Mouse (Mus musculus): ENCODE data around the gene Upk3bl. TPM values are rescaled to one million over a fixed set of nuclear protein-coding genes. Genes with fewer than 3 reads are reported as not detected.

The Upk3bl gene
- not detected in 2 replicates for polyA plus RNA-seq (2012; rRNA removed)

GRCm38 (mm10) chr5:136054301-136055077, at the start of gene Upk3bl:
Gene Upk3bl, plus strand, starts transcription at chr5:136054492.
- Histone ChIP-seq H3K4me3 (ENCODE audit: extremely low read depth, insufficient read depth, insufficient read length) (no peak within 1 kb of the TSS), H3K36me3 (ENCODE audit: control insufficient read depth, insufficient read depth, low read length) (no peaks in the 10 kb centered on the region), H3K27me3 (ENCODE audit: control insufficient read depth, insufficient read depth, low read length) (no peaks in the 10 kb centered on the region), H3K27ac (ENCODE audit: insufficient read depth, low read length) (no peak within 1 kb of the TSS), H3K4me1 (ENCODE audit: control insufficient read depth, insufficient read depth, insufficient read length) (peaks cover 2% of the 10 kb centered on the region; the same call in 1 of the 2 replicates)
- 47% methylated on average over 11 of the region's 11 CpGs for WGBS
- DNase-seq (ENCODE audit: low read depth in 1 of 2, low spot score in 2 of 2): no peak
- no peak for TF ChIP-seq CTCF (IDR thresholded peaks at IDR 0.05; ENCODE audit: extremely low read depth, insufficient read depth, insufficient read length, insufficient replicate concordance)
- TF ChIP-seq POLR2A (IDR thresholded peaks at IDR 0.05; ENCODE audit: low read depth, low read length): no peak

- TF ChIP-seq CTCF (IDR thresholded peaks at IDR 0.05; ENCODE audit: extremely low read depth, insufficient read depth, insufficient read length, insufficient replicate concordance) (no peak), POLR2A (IDR thresholded peaks at IDR 0.05; ENCODE audit: low read depth, low read length) (no peak)
- H3K27ac ChIP-seq (ENCODE audit: insufficient read depth, low read length): no peak overlapping the region
- no peaks in the 10 kb centered on the region for H3K27me3 ChIP-seq (ENCODE audit: control insufficient read depth, insufficient read depth, low read length)
- DNase-seq (ENCODE audit: low read depth in 1 of 2, low spot score in 2 of 2): no peak
- H3K4me3 ChIP-seq (ENCODE audit: extremely low read depth, insufficient read depth, insufficient read length): no peak overlapping the region
- H3K36me3 ChIP-seq (ENCODE audit: control insufficient read depth, insufficient read depth, low read length): peaks cover 3% of the 10 kb centered on the region
- WGBS: 87% methylated on average over 4 of the region's 4 CpGs
- H3K4me1 ChIP-seq (ENCODE audit: control insufficient read depth, insufficient read depth, insufficient read length): peaks cover 2% of the 10 kb centered on the region; the same call in 1 of the 2 replicates
Observed at GRCm38 (mm10) chr5:136004537-136004936, 49.8 kb upstream of the Upk3bl start.

GRCm38 (mm10) chr5:136007745-136008144, 46.5 kb upstream of the Upk3bl start:
- Histone ChIP-seq H3K27ac (ENCODE audit: insufficient read depth, low read length) (no peak overlapping the region), H3K4me1 (ENCODE audit: control insufficient read depth, insufficient read depth, insufficient read length) (peaks cover 2% of the 10 kb centered on the region; the same call in 1 of the 2 replicates), H3K27me3 (ENCODE audit: control insufficient read depth, insufficient read depth, low read length) (no peaks in the 10 kb centered on the region), H3K36me3 (ENCODE audit: control insufficient read depth, insufficient read depth, low read length) (peaks cover 19% of the 10 kb centered on the region), H3K4me3 (ENCODE audit: extremely low read depth, insufficient read depth, insufficient read length) (no peak overlapping the region)
- 73% methylated on average over 7 of the region's 7 CpGs for WGBS
- no peak for DNase-seq (ENCODE audit: low read depth in 1 of 2, low spot score in 2 of 2)
- no peak for TF ChIP-seq CTCF (IDR thresholded peaks at IDR 0.05; ENCODE audit: extremely low read depth, insufficient read depth, insufficient read length, insufficient replicate concordance)
- no peak for TF ChIP-seq POLR2A (IDR thresholded peaks at IDR 0.05; ENCODE audit: low read depth, low read length)

GRCm38 (mm10) chr5:136014877-136015276, 39.4 kb upstream of the Upk3bl start:
- TF ChIP-seq POLR2A (IDR thresholded peaks at IDR 0.05; ENCODE audit: low read depth, low read length) (no peak), CTCF (IDR thresholded peaks at IDR 0.05; ENCODE audit: extremely low read depth, insufficient read depth, insufficient read length, insufficient replicate concordance) (no peak)
- H3K27me3 ChIP-seq (ENCODE audit: control insufficient read depth, insufficient read depth, low read length): no peaks in the 10 kb centered on the region
- 91% methylated on average over 10 of the region's 10 CpGs for WGBS
- no peak overlapping the region for H3K4me3 ChIP-seq (ENCODE audit: extremely low read depth, insufficient read depth, insufficient read length)
- DNase-seq (ENCODE audit: low read depth in 1 of 2, low spot score in 2 of 2): no peak
- H3K36me3 ChIP-seq (ENCODE audit: control insufficient read depth, insufficient read depth, low read length): peaks cover 18% of the 10 kb centered on the region
- no peaks in the 10 kb centered on the region for H3K4me1 ChIP-seq (ENCODE audit: control insufficient read depth, insufficient read depth, insufficient read length)
- H3K27ac ChIP-seq (ENCODE audit: insufficient read depth, low read length): no peak overlapping the region

GRCm38 (mm10) chr5:136015586-136015985, 38.7 kb upstream of the Upk3bl start:
- 87% methylated on average over 10 of the region's 10 CpGs for WGBS
- TF ChIP-seq POLR2A (IDR thresholded peaks at IDR 0.05; ENCODE audit: low read depth, low read length) (no peak), CTCF (IDR thresholded peaks at IDR 0.05; ENCODE audit: extremely low read depth, insufficient read depth, insufficient read length, insufficient replicate concordance) (no peak)
- no peak for DNase-seq (ENCODE audit: low read depth in 1 of 2, low spot score in 2 of 2)
- Histone ChIP-seq H3K4me1 (ENCODE audit: control insufficient read depth, insufficient read depth, insufficient read length) (no peaks in the 10 kb centered on the region), H3K27ac (ENCODE audit: insufficient read depth, low read length) (no peak overlapping the region), H3K36me3 (ENCODE audit: control insufficient read depth, insufficient read depth, low read length) (peaks cover 14% of the 10 kb centered on the region), H3K27me3 (ENCODE audit: control insufficient read depth, insufficient read depth, low read length) (no peaks in the 10 kb centered on the region), H3K4me3 (ENCODE audit: extremely low read depth, insufficient read depth, insufficient read length) (no peak overlapping the region)

GRCm38 (mm10) chr5:136016014-136016876, 38.0 kb upstream of the Upk3bl start:
- Histone ChIP-seq H3K36me3 (ENCODE audit: control insufficient read depth, insufficient read depth, low read length) (peaks cover 13% of the 10 kb centered on the region), H3K27me3 (ENCODE audit: control insufficient read depth, insufficient read depth, low read length) (no peaks in the 10 kb centered on the region), H3K27ac (ENCODE audit: insufficient read depth, low read length) (no peak overlapping the region), H3K4me3 (ENCODE audit: extremely low read depth, insufficient read depth, insufficient read length) (no peak overlapping the region), H3K4me1 (ENCODE audit: control insufficient read depth, insufficient read depth, insufficient read length) (no peaks in the 10 kb centered on the region)
- no peak for DNase-seq (ENCODE audit: low read depth in 1 of 2, low spot score in 2 of 2)
- 74% methylated on average over 10 of the region's 10 CpGs for WGBS
- no peak for TF ChIP-seq CTCF (IDR thresholded peaks at IDR 0.05; ENCODE audit: extremely low read depth, insufficient read depth, insufficient read length, insufficient replicate concordance)
- TF ChIP-seq POLR2A (IDR thresholded peaks at IDR 0.05; ENCODE audit: low read depth, low read length): no peak

Data from spleen, adult 2 months (tissue).